Mouse (Mus musculus) monocyte, adult 2 months (primary cell): Measurements from ENCODE around the gene Unc119.

Source experiments
- DNase-seq, 2 experiments: peaks; one replicate each; pipeline ENCODE4 v3.0.0; 2022; ENCODE audit warnings: low spot score in 2 of 2, low read depth in 1 of 2

Gene Unc119

DNA sequence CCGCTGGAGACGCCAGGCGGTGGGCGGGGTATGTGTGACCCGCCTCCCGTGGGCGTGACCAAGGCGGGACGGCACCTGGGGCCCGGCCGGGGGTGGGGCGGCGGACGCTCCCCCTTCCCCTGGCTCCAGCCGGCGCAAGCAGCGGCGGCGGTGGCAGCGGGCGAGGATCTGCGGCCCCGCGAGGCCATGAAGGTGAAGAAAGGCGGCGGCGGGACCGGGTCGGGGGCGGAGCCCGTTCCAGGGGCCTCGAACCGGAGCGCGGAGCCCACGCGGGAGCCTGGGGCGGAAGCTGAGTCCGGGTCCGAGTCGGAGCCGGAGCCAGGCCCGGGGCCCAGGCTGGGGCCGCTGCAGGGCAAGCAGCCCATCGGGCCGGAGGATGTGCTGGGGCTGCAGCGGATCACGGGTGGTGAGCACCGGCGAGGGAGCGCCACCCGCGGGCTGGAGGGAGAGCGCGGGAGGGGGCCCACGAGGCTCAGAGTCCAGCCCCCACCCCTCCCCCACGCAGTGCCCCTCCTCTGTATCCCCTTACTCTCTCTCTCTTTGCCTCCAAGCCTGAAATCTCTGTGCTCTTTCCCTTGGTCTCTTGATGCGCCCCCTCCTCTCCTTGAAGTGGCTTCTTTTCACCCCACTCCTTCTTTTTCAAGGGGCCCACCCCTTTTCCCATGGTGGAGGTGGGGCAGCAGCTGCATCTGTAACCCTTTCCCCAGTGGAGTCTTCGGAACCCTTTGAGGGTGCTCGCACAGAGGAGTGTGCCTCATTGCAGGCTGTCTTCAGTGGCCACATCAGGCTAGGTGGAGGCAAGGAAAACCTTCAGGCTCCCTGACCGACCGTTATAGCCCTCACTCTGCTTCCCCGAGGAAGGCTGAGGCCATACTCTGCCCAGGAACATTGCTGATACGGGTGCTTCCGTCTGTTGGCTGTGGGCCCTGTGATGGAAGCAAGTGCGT, at the start of gene Unc119:
Unc119 (plus strand) TSS at position 102 of the 947 bp plus-strand sequence.
- no peak for DNase-seq

DNA sequence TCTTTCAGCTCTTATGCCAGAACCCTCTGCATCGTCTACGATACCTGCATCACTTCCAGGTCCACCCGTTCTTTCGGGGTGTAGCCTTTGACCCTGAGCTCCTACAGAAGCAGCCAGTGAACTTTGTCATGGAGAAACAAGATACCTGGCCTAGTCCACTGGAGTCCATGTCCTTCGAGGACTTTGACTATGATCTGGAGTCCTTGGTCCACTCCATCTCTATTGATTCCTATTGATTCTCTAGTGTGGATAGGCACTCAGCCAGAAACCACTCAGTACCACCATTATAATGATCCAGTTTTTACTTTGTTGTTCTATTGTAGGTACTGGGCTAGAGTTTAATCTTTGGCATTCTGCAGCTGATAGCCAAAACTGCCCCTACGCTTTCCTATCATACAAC, 48.7 kb upstream of the Unc119 start:
- DNase-seq, result no peak

DNA sequence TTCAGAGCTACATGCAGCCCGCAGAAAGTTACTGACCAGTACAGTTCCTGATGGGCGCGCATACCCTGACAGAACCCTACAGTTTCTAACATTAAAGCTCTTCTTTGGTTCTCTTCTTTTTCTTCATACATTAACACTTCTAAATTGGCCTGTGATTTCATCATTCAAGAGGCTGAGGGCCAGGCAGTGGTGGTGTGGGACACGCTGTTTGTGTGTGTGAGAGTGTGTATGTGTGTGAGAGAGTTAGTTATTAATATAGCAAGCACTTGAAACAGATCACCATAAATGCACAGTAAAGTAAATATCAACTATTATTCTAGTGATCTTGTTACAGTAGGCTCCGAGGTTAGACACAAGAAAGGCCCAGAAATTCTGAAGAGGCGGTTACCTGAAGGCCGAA, 42.4 kb upstream of the Unc119 start:
- no peak for DNase-seq

DNA sequence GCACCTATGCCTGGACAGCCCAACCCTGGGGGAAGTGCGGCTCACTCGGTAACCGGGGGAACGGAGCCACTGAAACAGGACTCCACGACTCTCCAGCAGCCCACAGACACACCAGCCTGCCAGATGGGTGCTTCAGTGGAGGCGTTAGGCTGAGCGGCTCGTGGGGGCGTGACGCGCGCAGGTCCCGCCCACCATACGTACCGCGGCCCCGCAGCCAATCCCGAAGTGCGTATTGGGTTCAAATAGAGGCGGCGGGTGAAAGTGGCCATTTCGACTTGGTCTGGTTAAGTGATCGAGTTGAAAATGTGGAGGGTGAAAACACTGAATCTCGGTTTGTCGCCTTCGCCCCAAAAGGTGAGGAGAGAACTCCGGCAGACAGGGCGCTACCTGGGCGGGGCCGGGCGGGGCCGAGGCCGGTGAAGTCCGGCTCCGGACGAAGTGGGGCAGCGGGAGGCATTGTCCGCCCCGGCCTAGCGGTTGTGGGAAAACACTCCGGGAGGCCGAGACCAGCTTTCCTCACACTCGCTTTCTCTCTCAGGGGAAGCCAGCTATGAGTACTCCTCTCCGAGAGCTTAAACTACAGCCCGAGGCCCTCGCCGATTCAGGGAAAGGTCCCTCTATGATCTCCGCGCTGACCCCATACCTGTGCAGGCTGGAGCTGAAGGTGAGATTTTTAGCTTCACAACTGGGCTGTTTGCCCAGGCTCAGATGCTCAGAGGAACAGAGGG, 41.8 kb upstream of the Unc119 start, which contains the start of gene Spag5:
Spag5 (plus strand) TSS at position 173 of the 728 bp plus-strand sequence.
- DNase-seq, result peak; percentile 66 to 82

DNA sequence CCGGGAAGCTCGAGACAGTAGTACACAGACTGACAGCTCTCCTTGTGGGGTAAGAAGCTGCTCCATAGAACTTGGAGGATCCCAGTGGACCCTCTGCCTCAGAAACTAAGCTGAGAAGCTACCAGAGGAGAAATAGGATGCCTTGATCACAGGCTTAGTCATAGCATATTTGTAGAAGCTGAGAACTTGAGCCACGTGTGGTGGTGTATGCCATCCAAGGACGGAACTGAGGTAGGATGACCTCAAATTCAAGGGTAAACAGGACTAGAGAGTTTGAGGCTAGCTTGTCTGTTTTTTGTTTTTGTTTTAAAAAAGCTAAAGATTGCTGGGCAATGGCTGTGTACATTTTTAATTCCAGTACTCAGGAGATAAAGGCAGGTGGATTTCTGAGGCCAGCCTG, 38.0 kb upstream of the Unc119 start:
- no peak for DNase-seq

DNA sequence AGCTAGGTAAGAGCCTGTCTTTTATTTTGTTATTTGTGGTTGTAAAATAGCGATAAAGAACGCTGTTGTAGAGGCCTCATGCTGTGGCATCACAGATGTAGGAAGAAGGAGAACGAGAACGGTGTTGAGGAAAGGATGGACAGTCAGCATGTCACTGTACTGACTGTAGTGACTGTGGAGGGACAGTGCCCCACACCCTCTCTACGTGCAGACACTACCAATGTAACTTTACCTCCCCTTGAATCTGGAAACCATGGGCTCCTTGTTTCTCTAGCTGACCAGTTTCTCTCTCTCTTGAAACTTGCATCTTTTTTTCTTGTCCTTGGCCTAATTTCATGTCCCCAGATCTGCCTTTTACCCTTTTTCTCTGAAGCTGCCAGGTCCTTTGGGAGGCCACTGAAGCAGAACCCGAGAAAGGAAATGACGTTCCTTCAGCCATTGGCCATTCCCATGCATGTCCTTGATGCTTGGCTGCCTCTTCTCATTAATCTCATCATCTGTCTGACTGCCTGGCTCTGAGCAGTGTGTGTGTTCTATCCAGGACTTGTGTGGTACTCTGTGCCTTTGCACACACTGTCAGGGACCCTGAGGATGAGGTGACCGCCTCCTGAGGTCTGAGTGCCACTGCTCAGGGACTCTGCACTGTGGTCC, 32.3 kb upstream of the Unc119 start:
- DNase-seq, result no peak

DNA sequence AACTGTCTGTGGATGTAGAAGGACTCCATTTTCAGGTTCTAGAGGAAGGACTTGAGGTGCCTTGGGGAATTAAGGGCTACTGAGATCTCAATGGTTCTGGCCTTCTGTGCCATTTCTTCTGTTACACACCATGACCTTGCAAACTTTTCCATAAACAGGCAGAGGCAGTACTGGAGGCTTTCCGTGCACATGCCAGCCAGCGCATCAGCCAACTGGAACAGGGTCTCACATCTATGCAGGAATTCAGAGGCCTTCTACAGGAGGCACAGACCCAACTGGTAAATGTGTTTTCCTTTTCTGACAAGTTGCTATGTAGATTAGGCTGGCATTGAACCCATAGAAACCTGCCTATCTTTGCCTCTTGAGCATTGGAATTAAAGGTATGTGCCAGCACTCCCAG, 29.6 kb upstream of the Unc119 start:
- no peak for DNase-seq

DNA sequence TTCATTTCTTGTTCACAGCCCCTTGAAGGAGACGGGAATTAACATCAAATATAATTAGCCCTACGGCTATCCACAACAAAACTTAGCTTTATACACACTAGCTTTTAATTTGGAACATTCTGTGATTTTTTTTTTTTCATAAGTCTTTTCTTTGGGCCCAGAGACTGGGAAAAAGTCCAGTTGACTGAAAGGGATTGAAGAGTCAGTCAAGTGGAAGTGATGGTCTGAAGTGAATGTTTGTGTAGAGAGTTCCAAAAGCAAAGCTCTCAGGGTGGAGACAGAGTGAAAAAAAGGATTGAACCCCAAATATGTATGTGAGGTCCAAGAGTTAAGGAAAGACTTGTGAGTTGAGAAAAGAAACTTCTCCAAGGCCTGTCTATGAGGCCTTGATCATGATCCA, 24.9 kb upstream of the Unc119 start:
- no peak for DNase-seq

DNA sequence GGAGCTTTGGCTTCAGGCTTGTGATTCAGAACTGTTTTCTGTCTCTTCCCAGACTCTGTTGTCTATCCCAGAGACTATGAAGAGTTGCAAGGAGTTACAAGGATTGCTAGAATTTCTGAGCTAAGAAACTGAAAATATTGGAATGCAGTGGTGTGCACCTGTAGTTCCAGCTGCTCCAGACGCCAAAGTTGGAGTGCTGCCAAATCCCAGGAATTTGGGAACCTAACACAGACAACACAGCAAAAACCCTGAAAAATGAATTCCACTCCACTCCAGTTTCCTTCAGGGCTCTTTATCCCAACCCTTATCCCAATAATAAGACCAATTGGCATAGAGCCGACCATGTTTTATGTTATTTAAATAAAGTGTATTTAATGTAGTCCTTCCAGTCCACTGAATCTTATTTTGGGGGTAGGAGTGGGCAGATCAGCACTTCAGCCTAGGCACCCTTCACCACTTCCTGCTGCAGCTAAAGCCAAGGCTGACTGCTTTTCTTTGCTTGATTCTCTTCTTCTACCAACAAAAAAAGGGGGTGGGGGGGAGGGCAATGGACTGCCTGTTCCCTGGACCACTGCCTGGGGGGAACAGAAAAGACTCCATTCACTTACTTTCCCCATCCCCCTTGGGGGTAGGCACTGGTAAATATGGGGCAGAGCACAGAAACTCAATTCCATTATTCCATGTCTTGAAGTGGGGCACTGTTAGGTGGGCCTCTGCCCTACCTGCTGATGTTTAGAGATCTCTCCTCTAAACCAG, 21.0 kb upstream of the Unc119 start:
- DNase-seq, result no peak

DNA sequence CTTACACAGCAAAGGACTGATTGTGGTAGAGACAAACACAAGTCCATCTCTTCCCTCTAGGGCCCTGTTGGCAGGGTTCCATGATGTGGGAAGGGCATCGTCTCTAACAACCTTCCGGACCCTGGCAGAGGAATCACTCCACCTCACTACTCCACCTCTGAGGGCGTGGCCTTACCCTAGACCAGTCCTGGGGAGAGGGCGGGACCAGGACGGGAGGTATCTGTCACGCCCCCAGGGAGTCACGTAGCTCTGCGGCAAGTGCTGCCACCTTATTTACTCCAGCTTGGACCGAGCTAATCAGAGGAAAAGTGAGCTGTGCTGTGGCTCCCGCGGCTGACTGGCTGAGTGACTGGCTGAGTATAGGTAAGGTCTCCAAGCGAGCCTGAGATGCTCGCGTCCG, 20.4 kb upstream of the Unc119 start, which contains the start of gene Aldoc:
Aldoc (plus strand) TSS at position 109 of the 400 bp plus-strand sequence.
- DNase-seq, result peak in 1 of 2 experiments; percentile 50

DNA sequence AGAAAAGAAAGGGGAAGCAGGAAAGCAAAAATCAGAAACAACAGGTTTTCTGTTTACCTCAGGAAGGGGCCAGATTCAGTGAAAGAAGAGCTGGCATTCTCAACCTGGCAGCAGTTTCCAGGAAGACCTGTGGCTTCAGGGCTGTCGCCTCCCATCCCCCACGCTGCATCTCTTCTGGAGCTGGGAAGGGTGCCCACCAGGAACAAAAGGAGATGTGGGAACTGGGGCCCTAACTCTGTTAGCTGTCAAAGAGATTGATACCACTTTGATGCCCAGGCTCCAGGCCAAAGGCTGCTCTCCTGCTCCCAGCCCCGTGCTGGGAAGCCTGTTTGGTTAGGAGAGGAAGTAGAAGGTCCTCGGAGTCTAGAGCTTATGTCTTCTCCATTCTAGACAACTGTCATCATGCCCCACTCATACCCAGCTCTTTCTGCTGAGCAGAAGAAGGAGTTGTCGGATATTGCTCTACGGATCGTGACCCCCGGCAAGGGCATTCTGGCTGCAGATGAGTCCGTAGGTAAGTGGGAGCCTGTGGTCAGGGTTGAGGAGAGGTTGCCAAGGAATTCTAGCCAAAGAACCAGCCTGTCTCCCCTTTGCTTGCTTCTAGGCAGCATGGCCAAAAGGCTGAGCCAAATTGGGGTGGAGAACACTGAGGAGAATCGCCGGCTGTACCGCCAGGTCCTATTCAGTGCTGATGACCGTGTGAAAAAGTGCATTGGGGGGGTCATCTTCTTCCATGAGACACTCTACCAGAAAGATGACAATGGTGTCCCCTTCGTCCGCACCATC, 19.1 kb upstream of the Unc119 start:
- no peak for DNase-seq

DNA sequence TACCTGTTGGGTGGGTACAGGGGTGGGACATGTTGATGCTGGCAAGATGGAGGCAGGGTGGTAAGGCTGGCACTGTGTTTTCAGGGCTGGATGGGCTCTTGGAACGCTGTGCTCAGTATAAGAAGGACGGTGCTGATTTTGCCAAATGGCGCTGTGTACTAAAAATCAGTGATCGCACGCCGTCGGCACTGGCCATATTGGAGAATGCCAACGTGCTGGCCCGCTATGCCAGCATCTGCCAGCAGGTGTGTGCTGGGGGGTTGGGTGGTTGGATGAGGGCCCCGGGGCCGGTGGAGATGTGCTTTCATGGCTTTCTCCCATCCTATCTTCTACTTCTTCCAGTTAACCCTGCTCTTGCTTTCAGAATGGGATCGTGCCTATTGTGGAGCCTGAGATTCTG, 18.3 kb upstream of the Unc119 start:
- no peak for DNase-seq

DNA sequence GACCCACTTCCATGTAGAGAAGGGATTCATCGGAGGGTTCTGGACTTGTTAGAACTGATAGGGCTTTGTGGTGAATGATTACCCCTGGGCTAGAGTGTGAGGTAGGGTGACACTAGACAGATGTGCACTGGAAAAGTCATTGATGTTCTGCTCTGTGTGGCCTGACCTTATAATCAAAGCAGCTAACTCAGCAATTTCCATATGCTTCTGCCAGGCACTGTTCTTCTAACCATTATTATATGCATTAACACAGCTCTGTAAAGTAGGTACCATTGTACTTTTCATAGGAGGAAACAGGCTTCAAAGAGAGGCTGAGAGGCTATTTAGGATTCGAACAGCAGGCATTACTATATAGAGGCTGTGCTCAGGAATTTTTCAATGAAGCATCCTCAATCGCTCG, 16.1 kb upstream of the Unc119 start:
- DNase-seq, result no peak

DNA sequence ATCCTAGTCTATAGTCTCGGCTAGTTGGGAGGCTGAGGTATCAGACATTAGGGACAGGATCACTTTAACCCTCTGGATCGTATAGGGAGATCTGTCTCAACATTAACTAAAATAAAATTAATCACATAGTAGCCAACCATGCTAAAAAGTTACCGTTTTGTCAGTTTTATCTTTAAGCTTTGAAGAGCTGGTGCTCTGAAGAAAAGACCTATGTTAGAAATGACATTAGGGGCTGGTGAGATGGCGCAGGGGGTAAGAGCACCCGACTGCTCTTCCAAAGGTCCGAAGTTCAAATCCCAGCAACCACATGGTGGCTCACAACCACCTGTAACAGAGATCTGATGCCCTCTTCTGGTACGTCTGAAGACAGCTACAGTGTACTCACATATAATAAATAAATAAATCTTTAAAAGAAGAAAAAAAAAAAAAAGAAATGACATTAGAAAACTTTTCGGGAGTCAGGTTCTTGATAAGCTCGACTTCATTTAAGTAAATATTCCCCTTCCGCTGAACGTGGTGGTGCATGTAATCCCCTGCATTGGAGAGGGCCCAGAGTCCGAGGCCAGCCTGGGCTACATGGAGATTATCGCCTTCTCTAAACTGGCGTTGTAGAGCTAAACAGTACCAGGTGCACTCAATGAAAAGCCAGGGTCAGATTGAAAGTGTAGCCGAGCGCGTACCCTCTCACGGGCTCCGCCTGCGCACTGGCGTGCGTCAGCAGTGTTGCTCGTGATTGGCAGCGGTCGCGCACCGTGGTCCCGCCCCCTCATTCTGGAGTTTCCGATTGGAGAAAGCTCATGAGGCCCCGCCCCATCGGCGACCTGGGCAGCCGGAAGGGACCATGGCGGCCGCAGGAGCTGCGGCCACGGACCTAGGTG, 15.4 kb upstream of the Unc119 start, which contains the start of gene Pigs:
Pigs (plus strand) TSS at position 782 of the 878 bp plus-strand sequence.
- peak; percentile 81 to 90 for DNase-seq

DNA sequence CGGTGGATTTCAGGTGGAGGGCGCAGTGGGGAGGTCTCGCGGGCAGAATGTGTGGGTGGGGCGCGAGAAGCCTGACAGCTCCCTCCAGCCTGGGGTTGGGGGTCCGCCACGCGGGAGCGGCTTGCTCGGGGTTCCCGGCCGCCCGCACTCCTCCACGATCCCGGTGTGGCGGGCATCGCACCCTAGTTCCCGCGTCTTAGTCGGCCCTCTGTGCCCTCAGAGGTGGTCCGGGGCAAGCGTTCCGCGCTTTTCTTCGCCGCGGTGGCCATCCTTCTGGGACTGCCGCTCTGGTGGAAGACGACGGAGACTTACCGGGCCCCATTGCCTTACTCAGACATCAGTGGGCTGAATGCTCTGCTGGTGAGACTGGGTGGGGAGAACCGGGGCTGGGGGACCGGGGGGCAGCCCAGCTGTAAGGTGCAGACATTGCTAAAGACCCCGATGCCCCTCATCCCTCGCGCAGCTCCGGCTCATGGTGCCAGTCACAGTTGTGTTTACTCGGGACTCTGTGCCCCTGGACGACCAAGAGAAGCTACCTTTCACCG, 14.7 kb upstream of the Unc119 start:
- no peak for DNase-seq

DNA sequence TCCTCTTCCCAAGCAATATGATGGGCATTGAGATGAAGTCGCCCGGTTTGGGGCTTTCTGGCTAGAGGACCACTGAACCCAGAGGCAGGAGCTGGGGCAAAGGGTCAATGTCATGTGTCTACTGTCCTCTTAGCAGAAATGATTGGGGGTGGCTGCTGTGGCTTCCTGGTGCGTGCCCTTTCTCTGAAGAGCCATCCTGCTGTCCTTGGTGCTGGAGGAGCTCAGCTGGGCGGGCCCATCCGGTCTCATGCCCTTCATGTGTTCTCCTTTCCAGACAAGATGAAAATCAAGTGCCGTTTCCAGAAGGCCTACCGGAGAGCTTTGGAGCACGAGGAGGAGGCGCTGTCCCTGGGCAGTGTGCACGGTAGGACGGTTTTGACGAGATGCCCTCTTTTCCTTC, 10.6 kb upstream of the Unc119 start:
- no peak for DNase-seq

DNA sequence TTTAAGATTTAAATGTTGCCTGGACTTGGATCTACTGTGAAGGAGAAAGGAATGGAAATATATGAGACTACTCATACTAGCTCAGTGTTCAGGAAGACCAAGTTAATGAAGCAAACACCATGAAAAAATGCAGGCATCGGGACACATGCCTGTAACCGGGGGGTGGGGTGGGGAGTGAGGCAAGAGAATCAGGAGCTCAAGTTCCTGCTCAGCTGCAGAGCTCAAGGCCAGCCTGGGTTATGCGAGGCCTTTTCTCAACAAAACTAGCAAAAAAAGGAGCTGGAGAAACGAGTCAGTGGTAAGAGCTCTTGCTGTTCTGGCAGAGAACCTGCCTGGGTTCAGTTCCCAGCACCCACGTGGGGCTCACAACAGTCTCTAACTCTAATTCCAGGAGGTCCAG, 9.3 kb upstream of the Unc119 start:
- no peak for DNase-seq

DNA sequence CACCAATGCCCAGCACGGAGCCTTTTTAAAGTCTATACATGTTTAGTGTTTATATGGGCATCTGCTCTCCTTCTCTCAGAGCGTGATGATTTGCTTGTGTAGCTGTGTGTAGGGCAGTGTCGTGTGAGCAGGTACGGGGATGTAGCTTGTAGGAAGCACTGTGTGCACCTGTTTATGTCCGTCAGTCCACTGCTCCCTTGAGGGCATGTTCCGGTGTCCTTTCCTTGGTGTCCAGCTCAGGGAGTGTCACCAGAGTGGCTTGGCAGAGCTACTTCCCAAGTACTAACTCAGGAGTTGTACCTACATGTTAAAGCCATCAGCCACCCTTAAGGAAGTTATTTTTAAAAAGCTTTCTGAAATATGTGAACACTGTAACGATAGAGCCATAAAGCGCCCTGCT, 6.2 kb upstream of the Unc119 start:
- DNase-seq, result no peak

DNA sequence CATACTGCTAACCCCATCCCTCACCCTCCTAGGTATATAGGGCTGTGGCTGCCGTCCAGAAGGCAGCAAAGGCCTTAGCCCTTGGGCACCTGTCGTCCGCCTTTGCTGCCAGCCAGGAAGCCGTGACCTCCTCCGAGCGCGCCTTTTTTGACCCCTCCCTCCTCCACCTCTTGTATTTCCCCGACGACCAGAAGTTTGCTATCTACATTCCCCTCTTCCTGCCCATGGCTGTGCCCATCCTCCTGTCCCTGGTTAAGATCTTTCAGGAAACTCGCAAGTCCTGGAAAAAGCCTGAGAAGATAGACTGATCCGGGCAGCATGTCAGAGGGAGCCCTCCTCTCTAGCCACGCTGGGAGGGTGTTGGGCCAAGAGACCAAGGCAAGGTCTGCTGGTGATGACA, 1.6 kb upstream of the Unc119 start:
- DNase-seq, result no peak
